Mouse (Mus musculus): ENCODE data around the gene Marc2. TPM values are rescaled to one million over a fixed set of nuclear protein-coding genes. Genes with fewer than 3 reads are reported as not detected.

Marc2 gene
- polyA plus RNA-seq, 1 experiment from 2014 or later = 98.8 TPM

DNA sequence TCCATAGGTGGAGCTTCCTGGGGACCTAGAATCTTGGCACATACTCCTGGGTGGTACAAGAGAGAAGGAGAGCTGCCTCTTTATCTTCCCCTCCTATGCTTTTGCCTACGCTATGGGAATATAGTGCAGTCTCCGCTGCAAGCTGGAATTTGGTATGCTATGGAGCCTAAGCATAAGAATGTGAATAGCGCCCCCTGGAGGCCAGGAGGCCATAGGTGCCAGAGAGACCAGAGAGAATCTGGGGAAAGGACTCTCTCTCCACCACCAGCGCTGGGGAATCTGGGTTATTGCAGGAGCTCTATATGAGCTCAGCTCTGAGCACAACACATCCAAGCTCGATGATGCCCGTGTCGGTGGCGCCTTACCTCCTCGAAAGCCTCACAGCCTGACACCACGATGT is 14.0 kb downstream of the Marc2 start:
- Histone ChIP-seq H3K4me3 (no peak overlapping the region), H3K27me3 (replicated peaks) (no peaks in the 10 kb centered on the region), H3K36me3 (peaks cover 76% of the 10 kb centered on the region), H3K4me2 (no peak overlapping the region), H3K27ac (replicated peaks) (no peak overlapping the region), H3K9me3 (no peaks in the 10 kb centered on the region), H3K4me1 (peaks cover 5% of the 10 kb centered on the region), H3K9ac (no peak overlapping the region)
- 75% methylated on average over 10 of the region's 10 CpGs for WGBS
- no peak for ATAC-seq (ENCODE audit: extremely low read depth, insufficient number of reproducible peaks, low FRiP score, low TSS enrichment)

DNA sequence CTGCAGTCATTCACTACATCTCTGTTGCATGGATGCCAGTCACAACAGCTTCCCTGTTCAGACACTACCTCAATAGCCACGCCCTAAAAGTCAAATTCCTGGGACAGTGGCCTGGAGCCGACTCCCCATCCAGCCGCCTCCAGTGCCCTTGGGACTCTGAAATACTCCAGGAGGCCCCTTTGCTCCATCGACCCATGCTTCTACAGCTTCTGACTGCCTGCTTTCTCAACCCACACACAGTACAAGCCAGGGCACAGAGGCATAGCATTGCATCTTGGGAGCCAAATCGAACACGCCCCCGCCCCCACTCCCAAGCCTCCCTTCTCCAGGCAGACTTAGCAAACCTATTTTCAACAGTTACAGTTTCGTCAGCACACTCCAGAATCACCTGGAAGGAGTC is 16.4 kb downstream of the Marc2 start:
- H3K4me2 ChIP-seq = no peak overlapping the region
- H3K4me1 ChIP-seq = peaks cover 13% of the 10 kb centered on the region
- no peaks in the 10 kb centered on the region for H3K27me3 ChIP-seq (replicated peaks)
- H3K9me3 ChIP-seq = no peaks in the 10 kb centered on the region
- WGBS = 80% methylated on average over 8 of the region's 8 CpGs
- H3K9ac ChIP-seq = no peak overlapping the region
- no peak overlapping the region for H3K27ac ChIP-seq (replicated peaks)
- H3K36me3 ChIP-seq = peaks cover 57% of the 10 kb centered on the region
- no peak overlapping the region for H3K4me3 ChIP-seq
- ATAC-seq (ENCODE audit: extremely low read depth, insufficient number of reproducible peaks, low FRiP score, low TSS enrichment) = no peak

DNA sequence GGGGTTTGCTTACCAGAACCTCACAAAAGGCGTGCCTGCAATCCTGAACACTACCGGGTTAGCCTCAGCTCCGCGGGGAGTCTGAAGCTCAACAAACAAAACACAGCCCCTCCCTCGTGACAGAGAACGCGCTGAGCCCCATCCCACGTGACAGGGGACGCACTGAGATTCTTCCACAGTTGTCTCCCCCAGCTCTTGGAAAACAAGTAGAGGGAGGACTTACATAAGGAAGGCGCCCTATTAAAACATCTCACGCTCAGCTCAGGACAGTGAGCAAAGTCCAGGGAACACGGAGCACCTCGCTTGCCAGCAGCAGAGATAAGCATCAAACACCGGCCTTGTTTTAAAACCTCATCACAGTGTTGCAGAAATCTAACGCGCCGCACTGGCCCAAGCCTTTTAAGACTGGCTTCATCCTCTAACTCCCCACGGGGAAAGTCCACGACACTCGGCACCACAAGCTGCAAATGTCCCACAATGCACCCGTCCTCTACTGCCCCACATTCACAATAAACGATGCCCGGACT is 19.0 kb downstream of the Marc2 start:
- Histone ChIP-seq H3K4me2 (peak overlapping the region; percentile 60), H3K27ac (replicated peaks) (no peak overlapping the region), H3K9ac (peak overlapping the region; percentile 51), H3K4me3 (peak overlapping the region; percentile 38), H3K9me3 (no peaks in the 10 kb centered on the region), H3K27me3 (replicated peaks) (no peaks in the 10 kb centered on the region), H3K36me3 (peaks cover 39% of the 10 kb centered on the region), H3K4me1 (peaks cover 28% of the 10 kb centered on the region)
- no peak for ATAC-seq (ENCODE audit: extremely low read depth, insufficient number of reproducible peaks, low FRiP score, low TSS enrichment)
- WGBS = 30% methylated on average over 23 of the region's 23 CpGs

DNA sequence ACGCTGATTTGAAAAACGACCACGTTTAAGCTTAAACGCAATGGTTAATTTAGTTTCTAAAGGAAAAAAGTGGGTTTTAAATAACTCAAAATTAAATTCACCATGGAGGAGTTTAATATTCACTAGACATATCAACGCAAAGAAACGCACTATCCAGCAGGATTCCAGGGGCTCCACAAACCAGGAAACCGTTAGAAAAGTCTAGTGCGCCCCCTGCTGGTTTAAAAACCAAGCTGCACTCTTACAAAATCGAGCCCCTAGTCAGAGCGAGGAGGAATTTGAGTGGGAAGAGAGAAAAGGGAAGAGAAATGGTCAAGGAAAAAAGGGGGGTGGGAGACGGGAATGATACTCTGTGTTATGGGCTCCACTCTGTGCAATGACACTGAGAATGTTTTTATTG is 21.2 kb downstream of the Marc2 start:
- WGBS = 21% methylated on average over 11 of the region's 11 CpGs
- no peak for ATAC-seq (ENCODE audit: extremely low read depth, insufficient number of reproducible peaks, low FRiP score, low TSS enrichment)
- Histone ChIP-seq H3K9me3 (no peaks in the 10 kb centered on the region), H3K36me3 (peaks cover 39% of the 10 kb centered on the region), H3K4me3 (peak overlapping the region; percentile 21; the same call in 1 of the 2 replicates), H3K4me1 (peaks cover 28% of the 10 kb centered on the region), H3K9ac (no peak overlapping the region), H3K27ac (replicated peaks) (peak overlapping the region; percentile 58; the same call in 1 of the 2 replicates), H3K27me3 (replicated peaks) (no peaks in the 10 kb centered on the region), H3K4me2 (peak overlapping the region; percentile 62)

DNA sequence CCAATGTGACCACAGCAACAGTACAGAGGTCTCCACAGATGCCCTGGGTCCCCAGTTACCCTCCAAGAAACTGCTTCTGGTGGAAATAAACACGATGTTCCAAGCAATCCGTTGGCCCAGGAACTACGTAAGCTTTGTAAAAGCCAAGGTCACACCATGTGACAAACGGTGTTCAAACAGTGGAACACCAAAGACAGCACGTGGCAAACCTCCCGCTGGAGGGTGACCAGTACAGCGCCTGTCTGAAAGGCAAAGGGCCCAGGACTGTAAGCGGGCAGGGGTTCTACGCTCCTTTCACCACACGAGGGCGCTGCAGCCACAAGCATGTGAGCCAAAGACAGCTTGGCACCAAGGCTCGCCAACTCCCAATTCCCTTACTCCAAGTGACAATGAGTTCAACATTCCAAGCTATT is 21.8 kb downstream of the Marc2 start:
- H3K9me3 ChIP-seq = no peaks in the 10 kb centered on the region
- H3K4me2 ChIP-seq = peak overlapping the region; percentile 62
- ATAC-seq (ENCODE audit: extremely low read depth, insufficient number of reproducible peaks, low FRiP score, low TSS enrichment) = peak; percentile 73; the same call in 1 of the 2 replicates
- peak overlapping the region; percentile 21 for H3K4me3 ChIP-seq
- H3K27ac ChIP-seq (replicated peaks) = no peak overlapping the region
- H3K27me3 ChIP-seq (replicated peaks) = no peaks in the 10 kb centered on the region
- H3K9ac ChIP-seq = peak overlapping the region; percentile 44; the same call in 1 of the 2 replicates
- 6% methylated on average over 12 of the region's 12 CpGs for WGBS
- peaks cover 28% of the 10 kb centered on the region for H3K4me1 ChIP-seq
- H3K36me3 ChIP-seq = peaks cover 40% of the 10 kb centered on the region

DNA sequence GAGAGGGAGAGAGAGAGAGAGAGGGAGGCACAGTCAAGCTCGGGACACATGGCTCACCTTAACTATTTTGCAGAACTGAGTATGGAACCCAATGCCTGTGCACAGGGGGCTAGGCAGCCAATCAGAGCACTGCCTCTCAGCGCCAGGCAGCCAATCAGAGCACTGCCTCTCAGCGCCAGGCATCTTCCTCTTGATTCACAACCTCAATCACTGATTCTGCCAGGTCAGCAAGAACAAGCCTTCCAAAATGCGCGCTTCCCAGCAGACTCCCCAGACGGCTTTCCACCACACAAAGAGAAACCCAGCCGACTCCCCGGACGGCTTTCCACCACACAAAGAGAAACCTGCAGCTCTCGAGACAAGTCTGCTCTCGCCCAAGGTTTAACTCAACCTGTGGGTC is 23.6 kb downstream of the Marc2 start:
- H3K4me1 ChIP-seq = peaks cover 27% of the 10 kb centered on the region
- WGBS = 21% methylated on average over 11 of the region's 11 CpGs
- ATAC-seq (ENCODE audit: extremely low read depth, insufficient number of reproducible peaks, low FRiP score, low TSS enrichment) = no peak
- peak overlapping the region; percentile 24; the same call in 1 of the 2 replicates for H3K4me3 ChIP-seq
- H3K9me3 ChIP-seq = no peaks in the 10 kb centered on the region
- peaks cover 46% of the 10 kb centered on the region for H3K36me3 ChIP-seq
- H3K4me2 ChIP-seq = peak overlapping the region; percentile 51
- H3K9ac ChIP-seq = no peak overlapping the region
- H3K27ac ChIP-seq (replicated peaks) = no peak overlapping the region
- no peaks in the 10 kb centered on the region for H3K27me3 ChIP-seq (replicated peaks)

DNA sequence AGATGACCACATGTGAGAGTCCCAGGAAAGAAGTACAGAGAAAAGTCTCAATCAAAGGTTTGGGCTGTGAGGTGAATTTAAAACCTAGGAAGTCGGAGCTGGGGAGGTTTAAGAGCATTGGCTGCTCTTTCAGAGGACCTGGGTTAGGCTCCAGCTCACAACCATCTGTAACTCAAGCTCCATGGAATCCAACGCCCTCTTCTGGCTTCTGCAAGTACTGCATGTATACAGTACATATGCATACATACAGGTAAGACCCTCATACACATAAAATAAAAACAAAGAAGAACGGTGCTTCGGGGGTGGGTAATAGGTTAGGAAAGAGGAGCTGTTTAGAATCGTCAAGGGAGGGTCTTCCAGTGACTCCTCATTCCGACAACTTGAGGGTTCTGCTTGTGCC is 28.5 kb downstream of the Marc2 start:
- Histone ChIP-seq H3K27me3 (replicated peaks) (0 out of 2 replicates have a peak, but pooled peaks cover 2% of the 10 kb centered on the region), H3K4me1 (peaks cover 3% of the 10 kb centered on the region; the same call in 1 of the 2 replicates), H3K9ac (no peak overlapping the region), H3K9me3 (no peaks in the 10 kb centered on the region), H3K4me3 (no peak overlapping the region), H3K4me2 (no peak overlapping the region), H3K36me3 (peaks cover 84% of the 10 kb centered on the region), H3K27ac (replicated peaks) (no peak overlapping the region)
- no peak for ATAC-seq (ENCODE audit: extremely low read depth, insufficient number of reproducible peaks, low FRiP score, low TSS enrichment)
- WGBS = 79% methylated on average over 6 of the region's 6 CpGs

DNA sequence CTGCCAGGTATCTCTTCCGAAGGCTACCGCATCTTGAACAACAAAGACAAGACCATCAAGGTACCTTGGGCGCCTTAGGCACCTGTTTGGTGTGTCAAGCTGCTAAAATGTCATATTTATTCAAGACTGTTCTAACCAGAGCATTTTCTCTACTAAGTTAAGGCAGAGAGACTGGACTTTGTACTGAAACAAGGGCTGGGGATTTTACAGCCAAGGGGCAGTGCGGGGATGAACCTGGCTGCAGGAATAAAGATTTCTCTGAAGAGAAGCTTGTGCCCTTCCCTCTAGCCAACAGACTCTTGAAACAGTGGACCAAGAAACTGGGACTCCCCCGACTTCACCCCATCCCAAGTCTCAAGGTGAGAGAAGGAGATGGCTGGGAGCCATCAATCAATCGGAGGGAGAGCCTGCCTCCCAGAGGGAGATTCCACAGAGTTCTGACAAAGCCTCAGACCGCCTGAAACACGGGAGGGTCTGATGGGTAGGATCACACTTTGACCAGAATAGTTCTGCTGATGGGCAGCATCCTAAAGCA is 34.5 kb downstream of the Marc2 start:
- H3K9ac ChIP-seq = no peak overlapping the region
- ATAC-seq (ENCODE audit: extremely low read depth, insufficient number of reproducible peaks, low FRiP score, low TSS enrichment) = no peak
- H3K4me2 ChIP-seq = no peak overlapping the region
- 69% methylated on average over 8 of the region's 8 CpGs for WGBS
- H3K27me3 ChIP-seq (replicated peaks) = peaks cover 47% of the 10 kb centered on the region
- peaks cover 32% of the 10 kb centered on the region for H3K36me3 ChIP-seq
- no peak overlapping the region for H3K27ac ChIP-seq (replicated peaks)
- H3K4me3 ChIP-seq = no peak overlapping the region
- peaks cover 9% of the 10 kb centered on the region for H3K4me1 ChIP-seq
- H3K9me3 ChIP-seq = no peaks in the 10 kb centered on the region

DNA sequence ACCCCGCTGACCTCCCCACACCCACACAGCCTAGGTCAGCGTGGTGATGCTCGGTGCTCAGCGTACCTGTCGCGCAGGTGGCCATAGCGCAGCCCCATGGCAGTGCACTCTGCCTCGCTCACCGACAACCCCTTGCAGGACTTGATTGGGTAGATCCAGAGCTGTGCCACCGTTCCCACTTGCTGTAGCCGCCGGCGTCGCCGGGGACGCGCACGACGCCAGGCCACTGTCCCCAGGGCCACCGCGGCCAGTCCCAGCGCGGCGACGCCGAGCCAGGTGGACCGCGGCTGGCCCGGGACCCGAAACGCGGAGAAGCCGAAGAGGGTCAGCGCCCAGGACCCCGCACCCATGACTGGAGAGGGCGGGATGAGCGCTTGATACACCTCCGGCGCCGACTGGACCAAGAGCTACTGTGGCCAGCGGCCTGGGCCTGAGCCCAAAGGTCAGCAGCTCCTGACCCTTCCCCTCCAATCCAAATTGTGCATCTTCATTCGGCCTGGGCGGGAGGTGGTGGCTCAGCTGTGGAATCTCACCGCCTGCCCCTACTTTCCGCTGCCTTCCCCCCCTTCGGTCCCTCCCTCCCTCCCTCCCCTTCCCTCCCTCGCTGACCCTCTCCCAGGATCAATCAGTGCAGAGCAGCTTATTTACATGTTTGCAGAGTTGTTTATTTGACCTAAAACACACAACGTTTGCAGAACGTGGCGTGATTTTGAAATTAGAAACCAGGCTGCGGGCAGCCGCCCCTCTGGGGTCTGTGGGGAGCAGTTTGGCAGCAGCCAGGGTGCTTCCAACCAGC is 35.3 kb downstream of the Marc2 start, which contains the start of gene Marc1:
Marc1 (minus strand) TSS at position 534 of the 796 bp plus-strand sequence.
- H3K9me3 ChIP-seq = no peaks in the 10 kb centered on the region
- peaks cover 24% of the 10 kb centered on the region for H3K36me3 ChIP-seq
- no peak within 1 kb of the TSS for H3K27ac ChIP-seq (replicated peaks)
- H3K9ac ChIP-seq = peak within 1 kb of the TSS; percentile 70
- H3K4me1 ChIP-seq = peaks cover 9% of the 10 kb centered on the region
- peak within 1 kb of the TSS; percentile 48 for H3K4me3 ChIP-seq
- no peak; the same call in 1 of the 2 replicates for ATAC-seq (ENCODE audit: extremely low read depth, insufficient number of reproducible peaks, low FRiP score, low TSS enrichment)
- WGBS = 7% methylated on average over 51 of the region's 52 CpGs
- peaks cover 47% of the 10 kb centered on the region for H3K27me3 ChIP-seq (replicated peaks)
- H3K4me2 ChIP-seq = peak within 1 kb of the TSS; percentile 73

DNA sequence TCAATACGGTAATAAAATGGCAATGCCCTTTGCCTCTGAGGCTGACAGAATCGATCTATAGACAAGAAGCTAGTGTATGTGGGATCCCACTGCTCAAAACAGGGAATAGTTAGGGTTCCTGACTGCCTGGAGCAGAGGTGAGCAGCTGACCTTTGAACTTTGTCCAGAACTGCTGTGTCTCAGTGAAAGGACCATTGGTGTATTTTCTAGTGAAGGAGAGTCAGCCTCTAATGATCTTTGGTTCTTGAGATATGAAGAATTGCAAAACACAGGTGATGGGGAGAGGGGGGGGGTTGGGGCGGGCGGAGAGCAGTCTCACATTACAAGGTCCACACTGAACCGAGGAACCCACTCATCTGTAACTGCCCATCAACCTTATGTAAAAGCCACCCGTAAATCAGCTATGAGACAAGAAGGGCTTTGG is 36.7 kb downstream of the Marc2 start:
- peaks cover 19% of the 10 kb centered on the region for H3K36me3 ChIP-seq
- no peaks in the 10 kb centered on the region for H3K9me3 ChIP-seq
- no peak overlapping the region for H3K4me2 ChIP-seq
- ATAC-seq (ENCODE audit: extremely low read depth, insufficient number of reproducible peaks, low FRiP score, low TSS enrichment) = no peak
- peaks cover 9% of the 10 kb centered on the region for H3K4me1 ChIP-seq
- WGBS = 74% methylated on average over 6 of the region's 6 CpGs
- peaks cover 47% of the 10 kb centered on the region for H3K27me3 ChIP-seq (replicated peaks)
- no peak overlapping the region for H3K4me3 ChIP-seq
- no peak overlapping the region for H3K9ac ChIP-seq
- H3K27ac ChIP-seq (replicated peaks) = no peak overlapping the region

DNA sequence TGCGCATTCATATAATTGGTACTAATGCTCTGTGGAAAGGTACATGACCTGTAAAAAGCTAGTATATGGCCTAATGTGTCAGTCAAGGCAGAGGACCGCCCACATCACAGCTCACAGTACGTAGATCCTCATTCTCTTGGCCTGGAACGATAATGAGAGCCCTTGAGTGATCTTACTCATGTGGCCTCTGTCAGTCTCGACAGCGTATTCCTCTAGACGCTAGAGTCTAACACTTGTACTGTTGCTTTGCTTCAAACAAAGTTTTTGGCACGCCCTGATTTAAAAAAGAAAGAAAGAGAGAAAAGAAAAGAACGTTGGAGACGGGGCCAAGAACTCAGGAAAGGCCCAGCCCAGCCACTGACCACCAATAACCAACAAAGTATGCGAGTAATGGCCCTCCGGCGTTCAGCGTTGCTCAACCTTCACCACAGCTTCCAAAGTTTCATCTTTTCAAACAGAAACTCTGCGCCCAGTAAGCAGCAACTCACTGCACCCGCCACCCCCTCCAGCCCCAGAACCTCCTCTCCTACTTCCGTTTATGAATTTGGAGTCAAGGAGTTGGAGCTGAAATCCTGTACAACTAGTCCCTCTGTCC is 37.7 kb downstream of the Marc2 start:
- Histone ChIP-seq H3K9me3 (no peaks in the 10 kb centered on the region), H3K4me1 (peaks cover 9% of the 10 kb centered on the region), H3K4me3 (no peak overlapping the region), H3K27me3 (replicated peaks) (peaks cover 47% of the 10 kb centered on the region), H3K27ac (replicated peaks) (no peak overlapping the region), H3K4me2 (no peak overlapping the region), H3K9ac (no peak overlapping the region), H3K36me3 (peaks cover 12% of the 10 kb centered on the region)
- ATAC-seq (ENCODE audit: extremely low read depth, insufficient number of reproducible peaks, low FRiP score, low TSS enrichment) = no peak
- WGBS = 83% methylated on average over 17 of the region's 17 CpGs
